Mouse (Mus musculus): ENCODE measurements around the gene Lemd2.

The Lemd2 gene

GRCm38 (mm10) chr17:27154881-27155280 is 49.4 kb downstream of the Lemd2 start:
- no peak for DNase-seq

GRCm38 (mm10) chr17:27154256-27154655 is 50.0 kb downstream of the Lemd2 start:
- DNase-seq = no peak

- DNase-seq = no peak
Observed at GRCm38 (mm10) chr17:27153773-27154193, 50.5 kb downstream of the Lemd2 start.

- DNase-seq = no peak
Observed at GRCm38 (mm10) chr17:27152976-27153723, 51.1 kb downstream of the Lemd2 start.

GRCm38 (mm10) chr17:27151411-27151810 is 52.9 kb downstream of the Lemd2 start:
- DNase-seq = no peak

- DNase-seq = no peak
Observed at GRCm38 (mm10) chr17:27150871-27151270, 53.4 kb downstream of the Lemd2 start.

- no peak for DNase-seq
Observed at GRCm38 (mm10) chr17:27146323-27146923, 57.8 kb downstream of the Lemd2 start.

GRCm38 (mm10) chr17:27144152-27144551 is 60.1 kb downstream of the Lemd2 start:
- no peak for DNase-seq

GRCm38 (mm10) chr17:27141971-27142450 is 62.3 kb downstream of the Lemd2 start:
- peak; percentile 20 to 48 for DNase-seq

GRCm38 (mm10) chr17:27140262-27140661 is 64.0 kb downstream of the Lemd2 start:
- no peak for DNase-seq
